Mouse (Mus musculus) forelimb bud, embryonic 11.5 days (tissue): Measurements from ENCODE around the gene Col20a1.

Experiments
- DNase-seq: peaks from one replicate; pipeline ENCODE4 v3.0.0-alpha.2; 2012; ENCODE audit warnings: low read depth, low spot score

The Col20a1 gene

GRCm38 (mm10) chr2:181065827-181066226 lies 79.5 kb downstream of the Col20a1 start:
- no peak for DNase-seq
